Mouse (Mus musculus) heart, adult 11 months (tissue): Measurements from ENCODE around the gene Kirrel3.

ENCODE experiments used
- DNase-seq: peaks from one replicate; pipeline ENCODE4 v3.0.0; 2022

The Kirrel3 gene

GRCm38 (mm10) chr9:34958183-34958830 lies 472.6 kb downstream of the Kirrel3 start:
- no peak for DNase-seq

GRCm38 (mm10) chr9:34960736-34961135 lies 475.0 kb downstream of the Kirrel3 start:
- peak; percentile 96 for DNase-seq

GRCm38 (mm10) chr9:34961171-34961570 lies 475.5 kb downstream of the Kirrel3 start:
- peak; percentile 92 for DNase-seq

- DNase-seq = peak; percentile 84
Observed at GRCm38 (mm10) chr9:34962251-34962650, 476.6 kb downstream of the Kirrel3 start.

- DNase-seq = no peak
Observed at GRCm38 (mm10) chr9:34963593-34963992, 477.9 kb downstream of the Kirrel3 start.

GRCm38 (mm10) chr9:34964172-34965040 lies 478.7 kb downstream of the Kirrel3 start:
- no peak for DNase-seq

- DNase-seq = peak; percentile 69
Observed at GRCm38 (mm10) chr9:34965041-34965415, 479.3 kb downstream of the Kirrel3 start.

- DNase-seq = no peak
Observed at GRCm38 (mm10) chr9:34967772-34968171, 482.1 kb downstream of the Kirrel3 start.

- no peak for DNase-seq
Observed at GRCm38 (mm10) chr9:34969881-34970490, 484.3 kb downstream of the Kirrel3 start.

- DNase-seq = no peak
Observed at GRCm38 (mm10) chr9:34974326-34974725, 488.6 kb downstream of the Kirrel3 start.

- DNase-seq = no peak
Observed at GRCm38 (mm10) chr9:34975245-34975644, 489.6 kb downstream of the Kirrel3 start.

- peak; percentile 88 for DNase-seq
Observed at GRCm38 (mm10) chr9:34976596-34977462, 491.1 kb downstream of the Kirrel3 start.

- DNase-seq = peak; percentile 73
Observed at GRCm38 (mm10) chr9:34977700-34978099, 492.0 kb downstream of the Kirrel3 start.

GRCm38 (mm10) chr9:34978229-34978628 lies 492.5 kb downstream of the Kirrel3 start:
- DNase-seq = no peak

GRCm38 (mm10) chr9:34980516-34981265 lies 495.0 kb downstream of the Kirrel3 start:
- DNase-seq = peak; percentile 75

GRCm38 (mm10) chr9:34983513-34984462 lies 498.1 kb downstream of the Kirrel3 start:
- DNase-seq = peak; percentile 88

- peak; percentile 68 for DNase-seq
Observed at GRCm38 (mm10) chr9:34986156-34986555, 500.5 kb downstream of the Kirrel3 start.

- peak; percentile 79 for DNase-seq
Observed at GRCm38 (mm10) chr9:34987422-34988148, 501.9 kb downstream of the Kirrel3 start.

GRCm38 (mm10) chr9:34988683-34989082 lies 503.0 kb downstream of the Kirrel3 start:
- peak; percentile 72 for DNase-seq

- peak; percentile 89 for DNase-seq
Observed at GRCm38 (mm10) chr9:34992201-34992600, 506.5 kb downstream of the Kirrel3 start.
